Mouse (Mus musculus) kidney, embryonic 15.5 days (tissue): ENCODE measurements around the gene Aldh1a2. TPM values are rescaled to one million over a fixed set of nuclear protein-coding genes. Genes with fewer than 3 reads are reported as not detected.

ENCODE experiments used
- ATAC-seq: fragments of 200-750 bp; cut with Nextera tagmentation; replicated peaks from 2 replicates; pipeline ENCODE4 v1.8.0; 2017; ENCODE audit warnings: moderate TSS enrichment; ENCODE audit not compliant: low FRiP score
- H3K27ac ChIP-seq: fragments of 300-500 bp; sonication (generic); 2 replicates; pipeline ENCODE4 v1.5.1; 2015; ENCODE audit warnings: mild to moderate bottlenecking, inconsistent platforms
- H3K27me3 ChIP-seq: fragments of 300-500 bp; sonication (generic); 2 replicates; pipeline ENCODE4 v1.6.1; 2015; ENCODE audit warnings: inconsistent platforms
- H3K36me3 ChIP-seq: fragments of 300-500 bp; sonication (generic); 2 replicates; pipeline ENCODE4 v1.6.1; 2015; ENCODE audit warnings: inconsistent platforms
- H3K4me1 ChIP-seq: fragments of 300-500 bp; sonication (generic); 2 replicates; pipeline ENCODE4 v1.6.1; 2015; ENCODE audit warnings: inconsistent platforms
- H3K4me2 ChIP-seq: fragments of 300-500 bp; sonication (generic); 2 replicates; pipeline ENCODE4 v1.6.1; 2015; ENCODE audit warnings: moderate library complexity, mild to moderate bottlenecking, inconsistent platforms
- H3K4me3 ChIP-seq: fragments of 300-500 bp; sonication (generic); replicated peaks from 2 replicates; pipeline ENCODE4 v1.5.1; 2015; ENCODE audit warnings: mild to moderate bottlenecking, inconsistent platforms
- H3K9ac ChIP-seq: fragments of 300-500 bp; sonication (generic); 2 replicates; pipeline ENCODE4 v1.6.1; 2015; ENCODE audit warnings: mild to moderate bottlenecking, inconsistent platforms
- H3K9me3 ChIP-seq: fragments of 300-500 bp; sonication (generic); replicated peaks from 2 replicates; pipeline ENCODE4 v1.6.1; 2016; ENCODE audit warnings: inconsistent platforms
- WGBS: fragments of 180-500 bp; shearing (Covaris S2); methylation state at CpG from one replicate; pipeline ENCODE4 v1.1.7; 2015; ENCODE audit warnings: mixed read lengths; 5-methylcytosine and 5-hydroxymethylcytosine counted together
- polyA plus RNA-seq: library from polyadenylated mRNA; unstranded; fragments of >200 nt; fragmentation: Nextera tagmentation; extraction: Ambion mirVana; gene quantifications from 2 replicates; pipeline ENCODE4 v1.2.1, GENCODE M21; 2015

Gene Aldh1a2
- polyA plus RNA-seq: 323 and 326 TPM in 2 replicates

GRCm38 (mm10) chr9:71215248-71216035, at the start of gene Aldh1a2:
Aldh1a2 (plus strand) TSS chr9:71215789.
- peak within 1 kb of the TSS; percentile 69 for H3K9ac ChIP-seq
- WGBS: 1% methylated on average over 67 of the region's 97 CpGs
- H3K36me3 ChIP-seq: no peaks in the 10 kb centered on the region
- peaks cover 13% of the 10 kb centered on the region; the same call in 1 of the 2 replicates for H3K4me1 ChIP-seq
- ATAC-seq: peak; percentile 89
- H3K9me3 ChIP-seq: no peaks in the 10 kb centered on the region
- peak within 1 kb of the TSS; percentile 80 for H3K4me2 ChIP-seq
- H3K27me3 ChIP-seq: peaks cover 39% of the 10 kb centered on the region
- H3K27ac ChIP-seq: peak within 1 kb of the TSS; percentile 73
- peak within 1 kb of the TSS; percentile 70 for H3K4me3 ChIP-seq

- Histone ChIP-seq H3K4me2 (no peak overlapping the region), H3K36me3 (no peaks in the 10 kb centered on the region), H3K9ac (no peak overlapping the region), H3K4me1 (peaks cover 9% of the 10 kb centered on the region; the same call in 1 of the 2 replicates), H3K9me3 (no peaks in the 10 kb centered on the region), H3K27me3 (no peaks in the 10 kb centered on the region), H3K27ac (no peak overlapping the region), H3K4me3 (no peak overlapping the region)
- peak; percentile 78; the same call in 1 of the 2 replicates for ATAC-seq
- 87% methylated on average over 5 of the region's 5 CpGs for WGBS
Observed at GRCm38 (mm10) chr9:71166019-71166705, 49.4 kb upstream of the Aldh1a2 start.

GRCm38 (mm10) chr9:71166871-71167465, 48.6 kb upstream of the Aldh1a2 start:
- Histone ChIP-seq H3K4me3 (no peak overlapping the region), H3K4me2 (no peak overlapping the region), H3K9me3 (no peaks in the 10 kb centered on the region), H3K27me3 (no peaks in the 10 kb centered on the region), H3K36me3 (no peaks in the 10 kb centered on the region), H3K27ac (no peak overlapping the region), H3K4me1 (peaks cover 9% of the 10 kb centered on the region; the same call in 1 of the 2 replicates), H3K9ac (no peak overlapping the region)
- WGBS: 75% methylated on average over 5 of the region's 5 CpGs
- no peak for ATAC-seq

GRCm38 (mm10) chr9:71167473-71168215, 47.9 kb upstream of the Aldh1a2 start:
- H3K9me3 ChIP-seq: no peaks in the 10 kb centered on the region
- no peak overlapping the region for H3K4me2 ChIP-seq
- 47% methylated on average over 2 of the region's 2 CpGs for WGBS
- no peak overlapping the region for H3K9ac ChIP-seq
- no peaks in the 10 kb centered on the region for H3K36me3 ChIP-seq
- H3K27me3 ChIP-seq: no peaks in the 10 kb centered on the region
- no peak overlapping the region for H3K4me3 ChIP-seq
- H3K4me1 ChIP-seq: peaks cover 9% of the 10 kb centered on the region; the same call in 1 of the 2 replicates
- no peak overlapping the region for H3K27ac ChIP-seq
- no peak for ATAC-seq

GRCm38 (mm10) chr9:71168511-71168910, 47.1 kb upstream of the Aldh1a2 start, which contains the start of gene Aqp9:
Aqp9 (minus strand) TSS chr9:71168682.
- no peaks in the 10 kb centered on the region for H3K27me3 ChIP-seq
- 39% methylated on average over 12 of the region's 12 CpGs for whole genome bisulfite sequencing
- H3K36me3 ChIP-seq: no peaks in the 10 kb centered on the region
- H3K4me3 ChIP-seq: no peak within 1 kb of the TSS
- H3K4me1 ChIP-seq: peaks cover 9% of the 10 kb centered on the region; the same call in 1 of the 2 replicates
- H3K9ac ChIP-seq: no peak within 1 kb of the TSS
- 0 out of 2 replicates have a peak within 1 kb of the TSS, but pooled peaks have one; percentile 21 for H3K4me2 ChIP-seq
- H3K27ac ChIP-seq: no peak within 1 kb of the TSS
- ATAC-seq: no peak
- H3K9me3 ChIP-seq: no peaks in the 10 kb centered on the region

GRCm38 (mm10) chr9:71173533-71173932, 42.1 kb upstream of the Aldh1a2 start:
- Histone ChIP-seq H3K4me2 (no peak overlapping the region), H3K27ac (no peak overlapping the region), H3K4me1 (peaks cover 3% of the 10 kb centered on the region; the same call in 1 of the 2 replicates), H3K9me3 (no peaks in the 10 kb centered on the region), H3K27me3 (no peaks in the 10 kb centered on the region), H3K36me3 (no peaks in the 10 kb centered on the region), H3K9ac (no peak overlapping the region), H3K4me3 (no peak overlapping the region)
- no peak for ATAC-seq
- WGBS: 42% methylated on average over 9 of the region's 9 CpGs

GRCm38 (mm10) chr9:71174316-71174975, 41.1 kb upstream of the Aldh1a2 start:
- no peak overlapping the region for H3K27ac ChIP-seq
- H3K4me1 ChIP-seq: no peaks in the 10 kb centered on the region
- H3K9me3 ChIP-seq: no peaks in the 10 kb centered on the region
- WGBS: 75% methylated on average over 5 of the region's 5 CpGs
- H3K4me3 ChIP-seq: no peak overlapping the region
- no peaks in the 10 kb centered on the region for H3K27me3 ChIP-seq
- H3K9ac ChIP-seq: no peak overlapping the region
- H3K36me3 ChIP-seq: no peaks in the 10 kb centered on the region
- ATAC-seq: no peak
- no peak overlapping the region for H3K4me2 ChIP-seq

- Histone ChIP-seq H3K4me1 (no peaks in the 10 kb centered on the region), H3K27me3 (no peaks in the 10 kb centered on the region)
- WGBS: 85% methylated on average over 1 of the region's 1 CpGs
Observed at GRCm38 (mm10) chr9:71175686-71176085, 39.9 kb upstream of the Aldh1a2 start.

GRCm38 (mm10) chr9:71179276-71179896, 36.2 kb upstream of the Aldh1a2 start:
- no peak for ATAC-seq
- no peaks in the 10 kb centered on the region for H3K9me3 ChIP-seq
- no peaks in the 10 kb centered on the region for H3K36me3 ChIP-seq
- H3K27ac ChIP-seq: no peak overlapping the region
- H3K4me2 ChIP-seq: no peak overlapping the region
- no peak overlapping the region for H3K9ac ChIP-seq
- H3K4me3 ChIP-seq: no peak overlapping the region
- no peaks in the 10 kb centered on the region for H3K4me1 ChIP-seq
- no peaks in the 10 kb centered on the region for H3K27me3 ChIP-seq
- WGBS: 78% methylated on average over 6 of the region's 6 CpGs

More at GRCm38 (mm10) chr9:71175686-71176085, 39.9 kb upstream of the Aldh1a2 start:
- ATAC-seq: no peak
- Histone ChIP-seq H3K27ac (no peak overlapping the region), H3K36me3 (no peaks in the 10 kb centered on the region), H3K4me2 (no peak overlapping the region), H3K9me3 (no peaks in the 10 kb centered on the region), H3K9ac (no peak overlapping the region), H3K4me3 (no peak overlapping the region)

GRCm38 (mm10) chr9:71179964-71180700, 35.5 kb upstream of the Aldh1a2 start:
- ATAC-seq: no peak
- Histone ChIP-seq H3K9ac (no peak overlapping the region), H3K27me3 (no peaks in the 10 kb centered on the region), H3K27ac (no peak overlapping the region), H3K4me1 (no peaks in the 10 kb centered on the region), H3K9me3 (no peaks in the 10 kb centered on the region), H3K4me2 (no peak overlapping the region), H3K36me3 (no peaks in the 10 kb centered on the region), H3K4me3 (no peak overlapping the region)
- WGBS: 64% methylated on average over 8 of the region's 8 CpGs
